Mouse (Mus musculus): Measurements from ENCODE around the gene Apba1. TPM values are rescaled to one million over a fixed set of nuclear protein-coding genes. Genes with fewer than 3 reads are reported as not detected.

Gene Apba1
- total RNA-seq, 2 experiments from 2014 or later: 26.5 to 27.8 TPM

- no peak for ATAC-seq (ENCODE audit: poor library complexity, severe bottlenecking)
Measured at GRCm38 (mm10) chr19:23803221-23803870, 44.7 kb downstream of the Apba1 start.

GRCm38 (mm10) chr19:23806796-23807195, 48.1 kb downstream of the Apba1 start:
- ATAC-seq (ENCODE audit: poor library complexity, severe bottlenecking): no peak

GRCm38 (mm10) chr19:23807371-23807770, 48.7 kb downstream of the Apba1 start:
- ATAC-seq (ENCODE audit: poor library complexity, severe bottlenecking): no peak

GRCm38 (mm10) chr19:23809236-23809635, 50.5 kb downstream of the Apba1 start:
- ATAC-seq (ENCODE audit: poor library complexity, severe bottlenecking): no peak

GRCm38 (mm10) chr19:23810512-23810911, 51.8 kb downstream of the Apba1 start:
- no peak for ATAC-seq (ENCODE audit: poor library complexity, severe bottlenecking)

GRCm38 (mm10) chr19:23810976-23811375, 52.3 kb downstream of the Apba1 start:
- no peak for ATAC-seq (ENCODE audit: poor library complexity, severe bottlenecking)

GRCm38 (mm10) chr19:23816762-23817161, 58.1 kb downstream of the Apba1 start:
- no peak for ATAC-seq (ENCODE audit: poor library complexity, severe bottlenecking)

- no peak for ATAC-seq (ENCODE audit: poor library complexity, severe bottlenecking)
Measured at GRCm38 (mm10) chr19:23817196-23817595, 58.5 kb downstream of the Apba1 start.

GRCm38 (mm10) chr19:23819882-23820281, 61.2 kb downstream of the Apba1 start:
- no peak for ATAC-seq (ENCODE audit: poor library complexity, severe bottlenecking)

GRCm38 (mm10) chr19:23822497-23822896, 63.8 kb downstream of the Apba1 start:
- ATAC-seq (ENCODE audit: poor library complexity, severe bottlenecking): no peak

GRCm38 (mm10) chr19:23823533-23823932, 64.8 kb downstream of the Apba1 start:
- ATAC-seq (ENCODE audit: poor library complexity, severe bottlenecking): no peak

- ATAC-seq (ENCODE audit: poor library complexity, severe bottlenecking): no peak
Measured at GRCm38 (mm10) chr19:23826251-23826650, 67.6 kb downstream of the Apba1 start.

- ATAC-seq (ENCODE audit: poor library complexity, severe bottlenecking): no peak
Measured at GRCm38 (mm10) chr19:23830761-23831160, 72.1 kb downstream of the Apba1 start.

GRCm38 (mm10) chr19:23833685-23834682, 75.3 kb downstream of the Apba1 start:
- ATAC-seq (ENCODE audit: poor library complexity, severe bottlenecking): no peak

- no peak for ATAC-seq (ENCODE audit: poor library complexity, severe bottlenecking)
Measured at GRCm38 (mm10) chr19:23834721-23835120, 76.0 kb downstream of the Apba1 start.

GRCm38 (mm10) chr19:23855832-23856231, 97.1 kb downstream of the Apba1 start:
- no peak for ATAC-seq (ENCODE audit: poor library complexity, severe bottlenecking)

- ATAC-seq (ENCODE audit: poor library complexity, severe bottlenecking): no peak
Measured at GRCm38 (mm10) chr19:23858091-23858490, 99.4 kb downstream of the Apba1 start.

- no peak for ATAC-seq (ENCODE audit: poor library complexity, severe bottlenecking)
Measured at GRCm38 (mm10) chr19:23858781-23859180, 100.1 kb downstream of the Apba1 start.

GRCm38 (mm10) chr19:23860151-23860820, 101.6 kb downstream of the Apba1 start:
- ATAC-seq (ENCODE audit: poor library complexity, severe bottlenecking): no peak

GRCm38 (mm10) chr19:23862736-23863135, 104.0 kb downstream of the Apba1 start:
- no peak for ATAC-seq (ENCODE audit: poor library complexity, severe bottlenecking)

GRCm38 (mm10) chr19:23863959-23864358, 105.3 kb downstream of the Apba1 start:
- no peak for ATAC-seq (ENCODE audit: poor library complexity, severe bottlenecking)

Measured in megakaryocyte, adult 5-6 weeks (primary cell).